Mouse (Mus musculus) heart, adult 2 months (tissue): ENCODE measurements around the gene Cldn12. TPM values are rescaled to one million over a fixed set of nuclear protein-coding genes. Genes with fewer than 3 reads are reported as not detected.
A peak's percentile ranks its signal among the peaks of the same experiment; 100 is the strongest.

ENCODE experiments used
- DNase-seq, 2 experiments: peaks; one replicate each; pipeline ENCODE4 v3.0.0; 2021
- H3K27ac ChIP-seq: fragments of 200-600 bp; 2 replicates; pipeline ENCODE4 v1.8.1; 2022
- H3K27me3 ChIP-seq: fragments of 200-500 bp; 2 replicates; pipeline ENCODE4 v1.6.1; 2012; ENCODE audit warnings: mild to moderate bottlenecking, low read length, inconsistent platforms, mixed read lengths; ENCODE audit not compliant: control insufficient read depth, insufficient read depth
- H3K36me3 ChIP-seq: fragments of 200-500 bp; 2 replicates; pipeline ENCODE4 v1.6.1; 2012; ENCODE audit warnings: low read length, inconsistent platforms; ENCODE audit not compliant: control insufficient read depth, insufficient read depth
- H3K4me1 ChIP-seq: fragments of 200-500 bp; 2 replicates; pipeline ENCODE4 v1.6.1; 2011; ENCODE audit warnings: low read length; ENCODE audit not compliant: control insufficient read depth, insufficient read depth
- H3K4me3 ChIP-seq: fragments of 200-600 bp; 2 replicates; pipeline ENCODE4 v1.8.1; 2022
- H3K79me2 ChIP-seq: fragments of 200-500 bp; replicated peaks from 2 replicates; pipeline ENCODE4 v1.6.1; 2012; ENCODE audit warnings: mild to moderate bottlenecking, inconsistent platforms, low read length, moderate library complexity, mixed read lengths; ENCODE audit not compliant: control insufficient read depth, insufficient read depth
- H3K9ac ChIP-seq: fragments of 200-500 bp; 2 replicates; pipeline ENCODE4 v1.6.1; 2012; ENCODE audit warnings: low read depth, mild to moderate bottlenecking, control low read depth, inconsistent platforms, low read length, mixed read lengths
- CTCF ChIP-seq: fragments of 200-600 bp; IDR thresholded peaks from 2 replicates; pipeline ENCODE4 v1.8.1; 2022; ENCODE audit warnings: antibody characterized with exemption, mild to moderate bottlenecking, moderate library complexity
- EP300 ChIP-seq: fragments of 200-500 bp; IDR thresholded peaks from 2 replicates; pipeline ENCODE4 v1.6.1; 2011; ENCODE audit warnings: low read depth, low read length, control low read depth; ENCODE audit not compliant: insufficient read depth
- POLR2A ChIP-seq: fragments of 200-500 bp; IDR thresholded peaks from 2 replicates; pipeline ENCODE4 v1.6.1; 2011; ENCODE audit warnings: mild to moderate bottlenecking, low read depth, low read length, control low read depth; ENCODE audit not compliant: insufficient read depth
- WGBS: fragments of 180-500 bp; shearing (Covaris S2); methylation state at CpG from one replicate; pipeline ENCODE4 v1.1.7; 2018; 5-methylcytosine and 5-hydroxymethylcytosine counted together
- intact Hi-C: fragments of 180-260 bp; cut with DNase I; formaldehyde crosslinking; loops from one replicate; pipeline ENCODE4 v1.15.1; 2025
- long read RNA-seq: library from polyadenylated mRNA; stranded (forward); transcript quantifications from one replicate; pipeline ENCODE4 v2.0.0, GENCODE M21; 2021
- polyA plus RNA-seq: library from polyadenylated mRNA; depleted of rRNA; stranded (reverse); fragments of >200 nt; gene quantifications from 2 replicates; pipeline ENCODE4 v1.2.3, GENCODE M21; 2012; rRNA removed
- total RNA-seq, 2 experiments: library from RNA; stranded (reverse); gene quantifications; 2 replicates each; pipeline ENCODE4 v1.2.3; 2021

Gene Cldn12
- total RNA-seq (10 to 100 TPM; 15.6 to 23.4 TPM), polyA plus RNA-seq (14.6 and 29.8 TPM in 2 replicates)
- long read RNA-seq, transcript Cldn12-201 (4 exons, 3,597 nt) = major isoform, 8 of 13 reads
- long read RNA-seq, partial matches to known transcripts = 1 of 13 reads
- long read RNA-seq, other reads (novel, unspliced or antisense) = 2 of 13 reads

DNA sequence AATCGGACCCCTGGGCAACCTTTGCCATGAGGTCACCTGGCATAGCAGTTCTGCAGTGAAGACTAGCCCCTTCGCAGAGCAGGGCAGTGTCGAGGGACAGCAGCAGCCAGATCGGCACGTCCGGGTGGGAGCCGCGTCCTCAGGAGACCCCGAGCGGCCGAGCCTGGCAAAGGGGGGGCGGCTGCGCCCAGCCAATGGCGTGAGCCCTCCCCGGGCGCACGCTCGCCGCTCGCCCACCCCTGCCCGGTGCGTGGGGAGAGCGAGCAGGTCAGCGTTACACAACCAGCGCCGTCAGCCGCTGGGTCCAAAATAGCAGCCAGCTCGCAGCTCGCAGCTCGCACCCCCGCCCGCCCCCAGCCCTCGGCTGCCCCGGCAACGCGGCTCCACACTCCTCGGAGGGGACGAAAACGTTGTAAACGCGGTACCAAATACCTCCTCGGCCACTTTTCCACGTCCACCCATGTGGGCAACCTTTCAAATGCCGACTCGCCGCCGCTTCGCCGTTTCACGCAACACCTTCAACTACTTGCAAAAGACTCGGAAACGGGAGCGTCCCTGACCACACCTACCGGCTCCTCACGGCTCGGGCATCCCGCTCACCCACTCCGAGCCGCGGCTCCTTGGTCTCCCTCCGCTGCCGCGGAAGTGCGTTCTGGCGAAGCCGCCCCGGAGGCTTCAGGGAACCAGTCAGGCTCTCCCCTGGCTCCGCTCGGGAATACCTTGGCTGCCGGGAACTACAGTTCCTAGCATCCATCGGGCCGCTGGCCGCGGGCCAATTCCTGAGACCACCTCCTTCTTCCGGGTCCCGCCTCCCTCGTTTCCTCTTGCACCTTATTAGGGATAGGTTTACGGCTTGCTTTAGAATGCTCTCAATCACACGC lies at the start of gene Cldn12:
Gene Cldn12, minus strand, starts transcription at position 763 of the 881 bp plus-strand sequence.
- no peaks in the 10 kb centered on the region; the same call in 1 of the 2 replicates for H3K79me2 ChIP-seq
- intact Hi-C loops = loop anchor here (1.0 to 10.0 kb wide), 2 partner anchors 45 to 150 kb away; partner anchors contain the start of genes Cfap69 and Gtpbp10
- peak; percentile 93 to 94 for DNase-seq
- H3K36me3 ChIP-seq = peaks cover 9% of the 10 kb centered on the region; the same call in 1 of the 2 replicates
- H3K27me3 ChIP-seq = no peaks in the 10 kb centered on the region
- under 1% methylated on average over 79 of the region's 79 CpGs for WGBS
- H3K27ac ChIP-seq = peak within 1 kb of the TSS; percentile 92
- H3K9ac ChIP-seq = peak within 1 kb of the TSS; percentile 92
- TF ChIP-seq EP300 (peak; percentile 78), CTCF (no peak), POLR2A (peak; percentile 81)
- peak within 1 kb of the TSS; percentile 75 for H3K4me3 ChIP-seq
- H3K4me1 ChIP-seq = no peaks in the 10 kb centered on the region

DNA sequence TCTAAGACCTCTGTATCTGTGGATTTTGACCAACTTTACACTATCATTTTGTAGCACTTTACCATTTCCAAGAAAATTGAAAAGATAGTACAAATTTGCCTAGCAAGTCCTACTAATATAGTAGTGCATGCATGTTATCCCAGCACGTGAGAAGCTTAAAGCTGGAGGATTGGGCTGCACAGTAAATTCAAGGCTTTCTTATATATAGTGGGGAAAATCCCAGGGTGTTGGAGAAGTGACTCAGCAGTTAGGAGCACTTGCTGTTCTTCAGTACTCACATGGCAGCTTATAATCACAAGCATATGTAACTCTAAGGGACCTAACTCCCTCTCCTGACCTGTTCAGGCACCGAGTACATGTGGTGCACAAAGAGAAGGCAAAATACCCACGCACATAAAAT lies 47.7 kb upstream of the Cldn12 start:
- Histone ChIP-seq H3K4me1 (no peaks in the 10 kb centered on the region), H3K4me3 (no peak overlapping the region), H3K27me3 (0 out of 2 replicates have a peak, but pooled peaks cover 1% of the 10 kb centered on the region), H3K27ac (no peak overlapping the region), H3K79me2 (no peaks in the 10 kb centered on the region), H3K9ac (no peak overlapping the region), H3K36me3 (no peaks in the 10 kb centered on the region)
- no peak for DNase-seq
- intact Hi-C loops = loop anchor here (5.0 kb wide), 1 partner anchor 100 kb away; the partner anchor contains the start of gene Cfap69
- TF ChIP-seq EP300 (no peak), CTCF (no peak), POLR2A (no peak)
- 66% methylated on average over 3 of the region's 3 CpGs for WGBS

DNA sequence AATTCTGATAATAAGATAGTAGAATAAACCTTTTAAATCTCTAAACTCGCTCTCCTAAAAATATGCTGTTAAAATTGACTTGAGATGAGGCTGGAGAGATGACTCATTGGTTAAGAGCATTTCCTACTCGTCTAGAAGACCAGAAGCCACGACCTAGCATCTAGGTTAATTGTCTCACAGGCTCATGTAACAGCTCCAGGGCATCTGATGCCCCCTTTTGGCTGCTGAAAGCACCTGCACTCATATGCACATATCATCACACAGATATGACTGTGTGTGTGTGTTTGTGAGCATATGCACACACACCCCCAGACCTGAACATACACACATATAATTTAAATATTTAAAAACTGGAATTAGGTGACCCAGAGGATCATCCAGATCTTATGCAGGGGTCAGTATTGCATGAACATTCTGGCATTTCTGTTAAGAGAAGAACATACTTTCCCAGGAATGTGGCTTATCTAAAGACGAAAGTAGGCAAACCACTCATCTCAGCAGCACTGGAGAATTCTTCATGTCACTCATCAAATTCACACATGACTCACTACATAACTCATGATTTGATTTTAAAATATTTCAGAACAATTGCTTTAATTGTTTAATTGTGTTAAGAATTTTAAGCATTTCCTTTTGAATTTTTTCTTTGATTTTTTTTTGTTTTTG lies 46.4 kb upstream of the Cldn12 start:
- no peak overlapping the region for H3K4me3 ChIP-seq
- no peaks in the 10 kb centered on the region for H3K79me2 ChIP-seq
- no peak overlapping the region for H3K9ac ChIP-seq
- intact Hi-C loops = loop anchor here (5.0 kb wide), 1 partner anchor 101 kb away; the partner anchor contains the start of gene Cfap69
- 0 out of 2 replicates have a peak, but pooled peaks cover 1% of the 10 kb centered on the region for H3K27me3 ChIP-seq
- WGBS = 65% methylated on average over 4 of the region's 4 CpGs
- no peaks in the 10 kb centered on the region for H3K4me1 ChIP-seq
- TF ChIP-seq POLR2A (no peak), CTCF (no peak), EP300 (no peak)
- H3K36me3 ChIP-seq = no peaks in the 10 kb centered on the region
- no peak overlapping the region for H3K27ac ChIP-seq
- no peak for DNase-seq

- H3K27ac ChIP-seq = peak overlapping the region; percentile 70; the same call in 1 of the 2 replicates
- H3K27me3 ChIP-seq = 0 out of 2 replicates have a peak, but pooled peaks cover 1% of the 10 kb centered on the region
- no peaks in the 10 kb centered on the region for H3K4me1 ChIP-seq
- no peak for DNase-seq
- no peaks in the 10 kb centered on the region for H3K36me3 ChIP-seq
- H3K79me2 ChIP-seq = no peaks in the 10 kb centered on the region
- 35% methylated on average over 8 of the region's 8 CpGs for WGBS
- TF ChIP-seq POLR2A (no peak), CTCF (no peak), EP300 (no peak)
- peak overlapping the region; percentile 57 for H3K4me3 ChIP-seq
- peak overlapping the region; percentile 34 for H3K9ac ChIP-seq
- intact Hi-C loops = loop anchor here (1.0 to 5.0 kb wide), 2 partner anchors 44 to 103 kb away; partner anchors contain the start of gene Cfap69
Observed at GRCm38 (mm10) chr5:5559798-5560197, 45.0 kb upstream of the Cldn12 start.

GRCm38 (mm10) chr5:5559079-5559740 lies 44.5 kb upstream of the Cldn12 start, which contains the start of gene Gtpbp10:
TSS of gene Gtpbp10 (minus strand) at chr5:5559538.
- Histone ChIP-seq H3K79me2 (no peaks in the 10 kb centered on the region), H3K36me3 (no peaks in the 10 kb centered on the region), H3K4me1 (no peaks in the 10 kb centered on the region), H3K27ac (peak within 1 kb of the TSS; percentile 70), H3K27me3 (0 out of 2 replicates have a peak, but pooled peaks cover 1% of the 10 kb centered on the region), H3K9ac (peak within 1 kb of the TSS; percentile 61), H3K4me3 (peak within 1 kb of the TSS; percentile 57)
- WGBS = under 1% methylated on average over 43 of the region's 43 CpGs
- intact Hi-C loops = loop anchor here (1.0 kb wide), 1 partner anchor 44 kb away; no protein-coding TSS in a partner anchor
- TF ChIP-seq CTCF (no peak), POLR2A (peak; percentile 79), EP300 (0 out of 2 replicates have a peak, but pooled peaks have one; percentile 50)
- peak; percentile 92 to 96 for DNase-seq
